Mouse (Mus musculus) liver, embryonic 15.5 days (tissue): ENCODE results near the gene Gm49398. TPM values are rescaled to one million over a fixed set of nuclear protein-coding genes. Genes with fewer than 3 reads are reported as not detected.

Experiments used
- ATAC-seq: fragments of 200-750 bp; cut with Nextera tagmentation; 2 replicates; pipeline ENCODE4 v1.8.0; 2017; ENCODE audit warnings: moderate number of reproducible peaks, mild to moderate bottlenecking, moderate library complexity; ENCODE audit not compliant: insufficient read depth
- H3K27ac ChIP-seq: fragments of 300-500 bp; sonication (generic); replicated peaks from 2 replicates; pipeline ENCODE4 v1.5.1; 2015; ENCODE audit warnings: mild to moderate bottlenecking, inconsistent platforms
- H3K27me3 ChIP-seq: fragments of 300-500 bp; sonication (generic); 2 replicates; pipeline ENCODE4 v1.6.1; 2015; ENCODE audit warnings: mild to moderate bottlenecking, inconsistent platforms
- H3K36me3 ChIP-seq: fragments of 300-500 bp; sonication (generic); replicated peaks from 2 replicates; pipeline ENCODE4 v1.6.1; 2015; ENCODE audit warnings: moderate library complexity, mild to moderate bottlenecking, inconsistent platforms
- H3K4me1 ChIP-seq: fragments of 300-500 bp; sonication (generic); replicated peaks from 2 replicates; pipeline ENCODE4 v1.6.1; 2015; ENCODE audit warnings: inconsistent platforms
- H3K4me2 ChIP-seq: fragments of 300-500 bp; sonication (generic); 2 replicates; pipeline ENCODE4 v1.6.1; 2015; ENCODE audit warnings: moderate library complexity, mild to moderate bottlenecking, inconsistent platforms
- H3K4me3 ChIP-seq: fragments of 300-500 bp; sonication (generic); replicated peaks from 2 replicates; pipeline ENCODE4 v1.5.1; 2015; ENCODE audit warnings: mild to moderate bottlenecking, inconsistent platforms
- H3K9ac ChIP-seq: fragments of 300-500 bp; sonication (generic); 2 replicates; pipeline ENCODE4 v1.6.1; 2015; ENCODE audit warnings: moderate library complexity, mild to moderate bottlenecking, inconsistent platforms
- H3K9me3 ChIP-seq: fragments of 300-500 bp; sonication (generic); replicated peaks from 2 replicates; pipeline ENCODE4 v1.6.1; 2016; ENCODE audit warnings: inconsistent platforms
- WGBS: fragments of 180-500 bp; shearing (Covaris S2); methylation state at CpG from one replicate; pipeline ENCODE4 v1.1.7; 2015; ENCODE audit warnings: mixed read lengths; ENCODE audit not compliant: insufficient replicate concordance; 5-methylcytosine and 5-hydroxymethylcytosine counted together
- microRNA-seq: library from miRNA; unstranded; fragments of <30 nt; microRNA quantifications from one replicate; pipeline ENCODE4, GENCODE M21; 2016
- polyA plus RNA-seq: library from polyadenylated mRNA; unstranded; fragments of >200 nt; fragmentation: Nextera tagmentation; extraction: Ambion mirVana; gene quantifications from 2 replicates; pipeline ENCODE4 v1.2.1, GENCODE M21; 2015

The Gm49398 gene
- polyA plus RNA-seq = not detected in 2 replicates

DNA sequence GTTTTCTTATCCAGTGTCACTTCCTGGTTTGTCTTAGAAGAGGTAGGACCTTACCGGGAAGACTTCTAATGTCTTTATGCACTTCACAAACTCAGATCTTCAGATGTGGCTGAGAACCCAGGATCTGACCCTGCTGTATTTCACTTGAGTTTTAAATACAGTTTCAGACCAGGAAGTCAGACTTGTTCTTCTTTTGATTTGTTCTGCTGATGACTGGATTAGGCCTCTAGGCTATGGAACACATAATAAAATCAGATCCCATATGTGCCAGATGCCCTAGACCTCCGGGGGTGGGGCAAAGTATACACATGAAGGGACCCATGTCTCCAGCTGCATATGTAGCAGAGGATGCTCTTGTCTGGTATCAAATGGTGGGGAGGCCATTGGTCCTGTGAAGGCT, at the start of gene Gm49398:
Gene Gm49398 (minus strand): TSS at position 101 of the 400 bp plus-strand sequence.
- Histone ChIP-seq H3K36me3 (no peaks in the 10 kb centered on the region), H3K4me3 (no peak within 1 kb of the TSS), H3K27ac (no peak within 1 kb of the TSS), H3K4me2 (no peak within 1 kb of the TSS), H3K4me1 (no peaks in the 10 kb centered on the region), H3K27me3 (no peaks in the 10 kb centered on the region), H3K9ac (no peak within 1 kb of the TSS), H3K9me3 (no peaks in the 10 kb centered on the region)
- no peak for ATAC-seq
- WGBS = 70% methylated on average over 2 of the region's 2 CpGs

DNA sequence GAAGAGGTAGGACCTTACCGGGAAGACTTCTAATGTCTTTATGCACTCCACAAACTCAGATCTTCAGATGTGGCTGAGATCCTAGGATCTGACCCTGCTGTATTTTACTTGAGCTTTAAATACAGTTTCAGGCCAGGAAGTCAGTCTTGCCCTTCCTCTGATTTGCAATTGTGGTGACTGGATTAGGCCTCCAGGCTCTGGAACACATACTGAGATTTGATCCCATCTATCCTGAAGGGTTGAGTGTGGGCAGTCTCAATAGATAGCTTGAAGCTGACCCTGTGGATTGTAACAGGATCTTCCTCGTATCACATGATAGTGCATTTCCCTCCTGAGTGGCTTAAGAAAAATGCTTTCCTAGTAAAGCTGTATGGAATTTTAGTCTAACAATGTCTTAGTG, 33.4 kb downstream of the Gm49398 start, which contains the start of gene Cts8:
Gene Cts8 (minus strand): TSS at position 101 of the 400 bp plus-strand sequence.
- Histone ChIP-seq H3K27me3 (no peaks in the 10 kb centered on the region), H3K4me3 (no peak within 1 kb of the TSS), H3K4me2 (no peak within 1 kb of the TSS), H3K36me3 (no peaks in the 10 kb centered on the region), H3K9me3 (no peaks in the 10 kb centered on the region), H3K9ac (no peak within 1 kb of the TSS), H3K4me1 (no peaks in the 10 kb centered on the region), H3K27ac (no peak within 1 kb of the TSS)
- no peak for ATAC-seq
- WGBS = 56% methylated on average over 2 of the region's 2 CpGs

GRCm38 (mm10) chr13:61241076-61241947, 47.3 kb downstream of the Gm49398 start:
- H3K4me1 ChIP-seq = no peaks in the 10 kb centered on the region
- no peaks in the 10 kb centered on the region for H3K36me3 ChIP-seq
- no peak overlapping the region for H3K4me3 ChIP-seq
- H3K27ac ChIP-seq = no peak overlapping the region
- H3K9ac ChIP-seq = no peak overlapping the region
- ATAC-seq = no peak
- WGBS = 37% methylated on average over 13 of the region's 13 CpGs
- H3K27me3 ChIP-seq = no peaks in the 10 kb centered on the region
- H3K4me2 ChIP-seq = no peak overlapping the region
- H3K9me3 ChIP-seq = no peaks in the 10 kb centered on the region

GRCm38 (mm10) chr13:61203310-61203709, 85.3 kb downstream of the Gm49398 start, which contains the start of gene Cts6:
TSS of gene Cts6 (minus strand) at chr13:61203410.
- no peaks in the 10 kb centered on the region for H3K36me3 ChIP-seq
- H3K9ac ChIP-seq = no peak within 1 kb of the TSS
- ATAC-seq = no peak
- no peaks in the 10 kb centered on the region for H3K4me1 ChIP-seq
- WGBS = 61% methylated on average over 3 of the region's 3 CpGs
- no peak within 1 kb of the TSS for H3K4me3 ChIP-seq
- no peak within 1 kb of the TSS for H3K27ac ChIP-seq
- H3K27me3 ChIP-seq = no peaks in the 10 kb centered on the region
- no peak within 1 kb of the TSS for H3K4me2 ChIP-seq
- no peaks in the 10 kb centered on the region for H3K9me3 ChIP-seq

Small RNA genes lying within 50 kb of the gene (microRNA-seq; reads per million reads assigned to microRNA genes)
- gene Gm27704 = not detected

Other genes starting within 250 kb of the Gm49398 start
- not detected in 2 replicates for gene Ctsq, start 248.2 kb downstream of the Gm49398 start, polyA plus RNA-seq
- not detected in 2 replicates for gene Ctsr, start 124.6 kb downstream of the Gm49398 start, polyA plus RNA-seq
- gene Cts6, start 85.4 kb downstream of the Gm49398 start, polyA plus RNA-seq = not detected in 2 replicates
- gene Cts8, start 33.5 kb downstream of the Gm49398 start, polyA plus RNA-seq = not detected in 2 replicates
- gene Cts7, start 69.4 kb upstream of the Gm49398 start, polyA plus RNA-seq = not detected in 2 replicates